ENCODE assay signal across 14 mouse cellular contexts in genomic region chr17:43156116-43156515, GRCm38 (mm10).
"Had no signal": no experiment of that assay in that cellular context is flagged by ENCODE, and none has a peak within 500 bp of the region (broad histone marks: within the 10 kb centered on the region; RNA-seq: fewer than 3 reads in every experiment).

No protein-coding gene starts in this region.

- DNase-seq: kidney, postnatal 14 days; layer of hippocampus, adult 9-11 months; layer of hippocampus, postnatal 36 days; lung, embryonic 14.5 days; lung, postnatal 10 days; lung, postnatal 4 days; right cerebral cortex, postnatal 14 days; thymus, postnatal 36 days had no signal

- ATAC-seq: intestine, postnatal 0 days; liver, embryonic 12.5 days; midbrain, embryonic 16.5 days had no signal

- H3K4me2 ChIP-seq: limb, embryonic 15.5 days; liver, embryonic 12.5 days; lung, embryonic 14.5 days had no signal

- H3K27ac ChIP-seq: limb, embryonic 15.5 days; liver, embryonic 12.5 days; midbrain, embryonic 10.5 days; neural tube, embryonic 13.5 days had no signal

- H3K4me3 ChIP-seq: limb, embryonic 15.5 days; liver, embryonic 12.5 days; midbrain, embryonic 10.5 days; neural tube, embryonic 13.5 days had no signal

- H3K9me3 ChIP-seq: limb, embryonic 15.5 days; liver, embryonic 12.5 days; midbrain, embryonic 10.5 days; neural tube, embryonic 13.5 days had no signal

- H3K9ac ChIP-seq: limb, embryonic 15.5 days; liver, embryonic 12.5 days; lung, embryonic 14.5 days; neural tube, embryonic 13.5 days had no signal

- H3K27me3 ChIP-seq: limb, embryonic 15.5 days; liver, embryonic 12.5 days; neural tube, embryonic 13.5 days had no signal

- H3K36me3 ChIP-seq: limb, embryonic 15.5 days; liver, embryonic 12.5 days; midbrain, embryonic 10.5 days; neural tube, embryonic 13.5 days had no signal
